Mouse (Mus musculus) sigmoid colon, adult 10 weeks (tissue): ENCODE data around the gene Gm11214. TPM values are rescaled to one million over a fixed set of nuclear protein-coding genes. Genes with fewer than 3 reads are reported as not detected.

ENCODE experiments used
- polyA plus RNA-seq: library from polyadenylated mRNA; stranded (reverse); fragments of 350-450 nt; fragmentation: Illumina TruSeq; extraction: RNeasy Lipid Tissue Mini Kit (QIAGEN cat#74804); gene quantifications from one replicate; pipeline ENCODE4 v1.2.3, GENCODE M21; 2014; ENCODE audit warnings: low read depth, low replicate concordance

Gene Gm11214
- polyA plus RNA-seq = not detected

GRCm38 (mm10) chr4:63663279-63663678, at the start of gene Gm11214:
Gene Gm11214, minus strand, starts transcription at chr4:63663379.

GRCm38 (mm10) chr4:63622378-63622835, 40.8 kb downstream of the Gm11214 start, which contains the start of gene Tex48:
Gene Tex48, minus strand, starts transcription at chr4:63622428.

Other genes starting within 250 kb of the Gm11214 start
- gene Whrn, start 167.4 kb downstream of the Gm11214 start, polyA plus RNA-seq = 1.6 TPM
- 280 TPM for gene Atp6v1g1, start 118.6 kb downstream of the Gm11214 start, polyA plus RNA-seq
- 15.5 TPM for gene Tmem268, start 104.6 kb downstream of the Gm11214 start, polyA plus RNA-seq
- gene Gm11213, start 58.1 kb downstream of the Gm11214 start, polyA plus RNA-seq = not detected
- not detected for gene Tex48, start 41.0 kb downstream of the Gm11214 start, polyA plus RNA-seq
- gene Tnfsf15, start 81.7 kb upstream of the Gm11214 start, polyA plus RNA-seq = 4.0 TPM
- gene Tnfsf8, start 198.0 kb upstream of the Gm11214 start, polyA plus RNA-seq = 1.2 TPM